Mouse (Mus musculus) neural tube, postnatal 0 days (tissue): ENCODE measurements around the gene Gstt2. TPM values are rescaled to one million over a fixed set of nuclear protein-coding genes. Genes with fewer than 3 reads are reported as not detected.

Experiments used
- polyA plus RNA-seq: library from polyadenylated mRNA; unstranded; fragments of >200 nt; fragmentation: Nextera tagmentation; extraction: Ambion mirVana; gene quantifications from 2 replicates; pipeline ENCODE4 v1.2.1, GENCODE M21; 2015

The Gstt2 gene
- 9.0 and 9.8 TPM in 2 replicates for polyA plus RNA-seq

GRCm38 (mm10) chr10:75837248-75837759, at the start of gene Gstt2:
Gstt2 (minus strand) TSS chr10:75837424.

GRCm38 (mm10) chr10:75859786-75860470, 22.7 kb upstream of the Gstt2 start, which contains the start of gene Mif:
Mif (minus strand) TSS chr10:75860240.

GRCm38 (mm10) chr10:75822443-75822842, 14.8 kb downstream of the Gstt2 start, which contains the start of gene Gstt4:
Gstt4 (minus strand) TSS chr10:75822543.

GRCm38 (mm10) chr10:75798176-75798696, 39.0 kb downstream of the Gstt2 start, which contains the start of gene Gstt1:
Gstt1 (minus strand) TSS chr10:75798584.

Other genes starting within 250 kb of the Gstt2 start
- 1.6 and 1.9 TPM in 2 replicates for gene Ggt5, start 248.1 kb downstream of the Gstt2 start, polyA plus RNA-seq
- gene Susd2, start 193.4 kb downstream of the Gstt2 start, polyA plus RNA-seq = 24.7 and 25.7 TPM in 2 replicates
- gene Cabin1, start 73.1 kb downstream of the Gstt2 start, polyA plus RNA-seq = 28.6 and 30.3 TPM in 2 replicates
- gene Ddt, start 64.0 kb downstream of the Gstt2 start, polyA plus RNA-seq = 128 and 167 TPM in 2 replicates
- gene Gm20441, start 56.5 kb downstream of the Gstt2 start, polyA plus RNA-seq = not detected in 2 replicates
- 2.0 and 2.7 TPM in 2 replicates for gene Gstt3, start 56.0 kb downstream of the Gstt2 start, polyA plus RNA-seq
- gene Gstt1, start 38.8 kb downstream of the Gstt2 start, polyA plus RNA-seq = 20.0 and 24.8 TPM in 2 replicates
- not detected in 2 replicates for gene Gstt4, start 14.9 kb downstream of the Gstt2 start, polyA plus RNA-seq
- 1,854 and 1,938 TPM in 2 replicates for gene Mif, start 22.8 kb upstream of the Gstt2 start, polyA plus RNA-seq
- gene Derl3, start 56.0 kb upstream of the Gstt2 start, polyA plus RNA-seq = 0.65 and 1.5 TPM in 2 replicates
- 176 and 183 TPM in 2 replicates for gene Smarcb1, start 84.2 kb upstream of the Gstt2 start, polyA plus RNA-seq
- gene Chchd10, start 95.7 kb upstream of the Gstt2 start, polyA plus RNA-seq = 372 and 376 TPM in 2 replicates
- 10.3 and 10.5 TPM in 2 replicates for gene Mmp11, start 99.1 kb upstream of the Gstt2 start, polyA plus RNA-seq
- 1.7 and 2.3 TPM in 2 replicates for gene Gm867, start 103.2 kb upstream of the Gstt2 start, polyA plus RNA-seq
- gene Vpreb3, start 105.6 kb upstream of the Gstt2 start, polyA plus RNA-seq = 1.5 TPM in 1 of 2 replicates, not detected in the other
- not detected in 2 replicates for gene Gm5134, start 117.1 kb upstream of the Gstt2 start, polyA plus RNA-seq
- gene Zfp280b, start 195.2 kb upstream of the Gstt2 start, polyA plus RNA-seq = 7.8 and 10.4 TPM in 2 replicates